Mouse (Mus musculus) embryonic fibroblast, embryonic 13.5 days (primary cell): Measurements from ENCODE around the gene Anks1b. TPM values are rescaled to one million over a fixed set of nuclear protein-coding genes. Genes with fewer than 3 reads are reported as not detected.
A peak's percentile ranks its signal among the peaks of the same experiment; 100 is the strongest.

Experiments used
- H3K27ac ChIP-seq: 2 replicates; pipeline ENCODE4 v1.5.1; 2012; ENCODE audit warnings: low read length, control low read depth, inconsistent platforms; ENCODE audit not compliant: insufficient read depth
- H3K4me1 ChIP-seq: 2 replicates; pipeline ENCODE4 v1.6.1; 2011; ENCODE audit warnings: low read length; ENCODE audit not compliant: control insufficient read depth, insufficient read depth
- H3K4me3 ChIP-seq: 2 replicates; pipeline ENCODE4 v1.5.1; 2011; ENCODE audit warnings: mild to moderate bottlenecking, control low read depth, low read length; ENCODE audit not compliant: insufficient read depth
- CTCF ChIP-seq: IDR thresholded peaks from 2 replicates; pipeline ENCODE4 v1.5.1; 2011; ENCODE audit warnings: mild to moderate bottlenecking, control low read depth, low read length, moderate library complexity, borderline replicate concordance; ENCODE audit not compliant: insufficient read depth
- POLR2A ChIP-seq: IDR thresholded peaks from 2 replicates; pipeline ENCODE4 v1.6.1; 2011; ENCODE audit warnings: low read depth, mild to moderate bottlenecking, control low read depth, low read length, moderate library complexity
- polyA plus RNA-seq: library from polyadenylated mRNA; stranded (reverse); fragments of >200 nt; gene quantifications from 2 replicates; pipeline ENCODE4 v1.2.4, GENCODE M21; 2011; ENCODE audit warnings: low read depth; ENCODE audit not compliant: missing spikeins, insufficient read length

The Anks1b gene
- polyA plus RNA-seq, 1 experiment: 6.3 TPM

DNA sequence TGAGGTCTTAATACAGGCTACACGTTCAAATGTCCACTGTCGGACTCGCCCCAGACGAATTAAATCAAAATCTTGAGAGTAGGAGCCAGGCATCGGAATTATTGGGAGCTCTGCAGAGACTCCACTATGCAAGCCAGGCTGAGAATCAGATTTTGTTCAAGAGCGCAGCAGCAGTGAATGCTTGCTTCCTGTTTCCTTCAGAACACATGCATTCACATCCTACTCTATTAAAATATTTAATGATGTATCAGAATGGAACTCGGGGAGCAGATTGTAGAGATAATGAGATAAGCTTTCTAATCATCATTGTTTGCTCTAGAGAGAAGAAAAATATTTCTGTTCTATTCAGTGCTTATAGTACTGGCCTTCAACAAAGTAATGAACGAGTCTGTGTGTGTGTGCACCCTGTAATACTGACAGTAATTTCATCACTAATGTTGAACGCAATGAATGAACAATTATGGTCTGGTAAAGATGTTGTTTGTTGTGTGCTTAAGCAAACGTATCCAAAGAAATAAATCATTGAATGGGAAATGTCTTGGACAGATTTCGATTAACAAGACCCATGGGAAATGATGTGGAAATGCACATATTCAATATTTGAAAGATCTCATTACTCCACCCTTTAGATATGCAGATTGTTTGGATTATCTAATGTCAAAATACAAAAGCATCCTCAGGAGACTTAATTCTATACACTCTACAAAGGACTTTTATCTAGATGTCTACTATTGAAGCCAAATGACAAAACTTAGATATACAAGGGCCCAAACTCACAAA is 835.7 kb downstream of the Anks1b start:
- TF ChIP-seq CTCF: no peak
- TF ChIP-seq POLR2A: no peak
- Histone ChIP-seq H3K4me3 (no peak overlapping the region), H3K4me1 (no peaks in the 10 kb centered on the region), H3K27ac (no peak overlapping the region)

DNA sequence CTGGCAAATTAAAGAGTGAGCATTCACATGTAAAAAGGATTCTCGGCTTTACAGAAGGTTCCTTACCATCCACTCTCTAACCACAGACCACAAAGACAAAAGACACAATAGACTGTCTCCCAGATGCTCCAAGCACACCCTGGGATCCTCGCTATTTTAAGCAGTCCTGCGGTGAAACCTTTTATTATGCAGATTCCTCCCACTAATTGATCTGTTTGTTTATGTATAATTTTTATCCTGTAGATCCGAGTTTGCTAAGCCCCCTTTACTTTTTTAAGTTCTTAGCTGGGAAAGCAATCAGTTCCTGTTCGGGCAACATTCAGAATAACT is 836.3 kb downstream of the Anks1b start:
- Histone ChIP-seq H3K4me3 (no peak overlapping the region), H3K4me1 (no peaks in the 10 kb centered on the region), H3K27ac (no peak overlapping the region)
- TF ChIP-seq CTCF: no peak
- no peak for TF ChIP-seq POLR2A

DNA sequence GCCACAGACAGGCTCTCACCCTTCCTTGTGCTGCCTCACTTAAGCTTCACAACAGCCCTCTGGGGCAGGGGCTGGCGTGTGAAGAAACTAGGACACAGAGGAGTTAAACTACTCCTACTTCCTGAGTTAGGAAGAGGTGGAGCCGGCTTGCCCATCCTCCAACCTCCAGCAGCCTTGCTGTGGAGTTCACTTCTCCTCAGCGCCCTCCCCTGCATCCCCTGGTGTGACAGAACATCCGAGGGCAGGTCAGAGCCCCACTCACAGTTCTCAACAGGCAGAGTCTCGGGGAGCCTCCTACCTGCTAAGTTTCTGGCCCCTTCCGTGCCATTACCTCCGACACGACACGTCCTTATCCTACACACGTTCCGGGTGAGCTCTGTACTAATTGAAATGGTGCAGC is 844.7 kb downstream of the Anks1b start:
- 0 out of 2 replicates have a peak overlapping the region, but pooled peaks have one; percentile 0 for H3K4me3 ChIP-seq
- H3K27ac ChIP-seq: no peak overlapping the region
- TF ChIP-seq POLR2A (no peak), CTCF (no peak)
- H3K4me1 ChIP-seq: no peaks in the 10 kb centered on the region

DNA sequence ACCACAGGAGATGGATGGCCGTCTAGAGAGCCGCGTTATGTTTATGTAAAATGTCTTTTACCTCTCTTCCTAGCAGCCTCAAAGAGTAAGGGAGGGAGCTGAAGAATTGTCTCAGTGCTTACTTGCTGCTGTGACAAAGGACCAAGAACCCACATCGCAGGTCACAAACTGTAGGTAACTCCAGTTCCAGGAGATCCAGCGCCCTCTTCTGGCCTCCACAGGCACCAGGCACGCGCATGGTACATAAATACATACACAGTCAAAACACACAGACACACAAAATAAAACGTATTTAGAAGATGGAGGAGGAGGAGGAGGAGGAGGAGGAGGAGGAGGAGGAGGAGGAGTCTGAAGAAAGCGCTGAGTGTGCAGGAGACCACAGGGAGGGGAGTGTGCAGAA is 845.4 kb downstream of the Anks1b start:
- Histone ChIP-seq H3K4me3 (no peak overlapping the region), H3K27ac (no peak overlapping the region), H3K4me1 (no peaks in the 10 kb centered on the region)
- TF ChIP-seq CTCF (no peak), POLR2A (no peak)

DNA sequence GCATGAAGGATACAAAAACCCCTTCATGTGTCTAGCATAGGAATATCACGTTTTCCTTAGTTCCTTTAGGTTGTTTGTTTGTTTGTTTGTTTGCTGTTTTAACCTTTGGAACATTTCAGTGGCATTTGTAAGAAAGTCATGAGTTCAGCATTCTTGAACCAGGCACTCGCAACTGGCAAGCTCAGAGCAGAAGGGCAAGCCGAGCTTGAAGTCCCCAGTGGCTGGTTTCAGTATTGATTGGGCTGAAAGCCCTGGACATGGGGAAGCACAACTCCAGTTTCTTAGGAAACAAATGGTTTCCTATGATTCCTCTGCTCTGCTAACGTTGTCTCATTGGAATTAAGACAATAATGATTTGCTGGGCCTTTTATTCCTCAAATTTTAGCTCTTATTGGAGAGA is 846.7 kb downstream of the Anks1b start:
- Histone ChIP-seq H3K4me3 (no peak overlapping the region), H3K27ac (no peak overlapping the region)

DNA sequence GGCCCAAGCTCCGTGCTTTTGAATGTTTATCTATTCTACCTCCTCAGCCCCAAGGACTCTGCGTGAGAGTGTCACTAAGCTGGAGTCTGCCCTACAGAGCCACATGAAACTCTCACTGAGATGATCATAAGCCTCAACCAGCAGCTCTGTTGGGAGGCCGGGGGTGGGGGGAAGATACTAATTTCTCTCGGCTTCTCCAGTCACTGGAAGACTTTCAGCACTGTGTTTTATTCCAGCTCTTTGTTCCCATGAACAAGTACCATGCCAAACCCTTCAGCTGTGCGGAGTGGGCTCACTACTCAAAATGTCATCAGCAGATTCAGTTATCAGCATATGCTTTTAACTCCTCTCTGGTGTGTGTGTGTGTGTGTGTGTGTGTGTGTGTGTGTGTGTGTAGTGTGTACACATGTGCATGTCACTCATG is 849.8 kb downstream of the Anks1b start:
- no peak overlapping the region for H3K4me3 ChIP-seq
- H3K27ac ChIP-seq: no peak overlapping the region
- TF ChIP-seq POLR2A (no peak), CTCF (no peak)
- no peaks in the 10 kb centered on the region for H3K4me1 ChIP-seq

More for the DNA sequence above, 846.7 kb downstream of the Anks1b start:
- H3K4me1 ChIP-seq: no peaks in the 10 kb centered on the region
- TF ChIP-seq CTCF (no peak), POLR2A (no peak)

DNA sequence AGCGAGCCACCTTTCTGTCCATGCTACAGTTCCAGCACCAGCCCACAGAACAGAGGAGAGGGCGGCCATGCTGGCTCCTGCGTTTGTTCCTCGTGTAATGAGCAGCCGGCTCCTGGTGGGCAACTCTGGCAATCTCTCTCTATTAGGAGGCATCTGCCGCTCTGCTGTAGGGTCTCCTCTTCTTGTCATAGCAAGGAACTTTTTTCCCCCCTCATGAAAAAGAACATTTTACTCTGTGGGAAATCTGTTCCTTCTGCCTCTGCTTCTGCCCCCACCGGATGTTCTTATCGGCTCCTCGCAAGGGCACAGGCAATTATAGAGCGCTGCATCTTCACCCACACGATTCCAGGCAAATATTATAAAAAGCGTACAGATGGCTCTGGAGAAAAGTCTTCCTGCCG is 850.6 kb downstream of the Anks1b start:
- no peak overlapping the region for H3K4me3 ChIP-seq
- no peaks in the 10 kb centered on the region for H3K4me1 ChIP-seq
- no peak overlapping the region for H3K27ac ChIP-seq
- TF ChIP-seq CTCF (no peak), POLR2A (no peak)

DNA sequence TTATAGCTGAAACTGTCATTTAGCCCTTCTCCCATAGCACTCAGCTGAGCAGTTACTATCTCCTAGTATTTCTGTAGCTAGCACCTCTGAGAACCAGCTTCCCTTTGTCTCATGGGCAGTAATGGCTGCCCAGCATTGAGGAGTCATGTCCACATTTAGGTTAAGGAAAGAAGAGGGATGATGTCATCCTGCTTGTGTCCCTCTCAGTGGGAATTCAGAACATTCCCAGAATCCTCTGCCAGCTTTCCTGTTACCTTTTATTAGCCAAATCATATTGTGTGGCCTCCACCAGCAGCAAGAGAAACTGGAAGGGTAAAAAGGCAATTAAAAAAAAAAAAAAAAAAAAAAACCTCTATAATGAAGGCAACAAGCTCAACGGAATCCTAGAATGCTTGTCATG is 851.6 kb downstream of the Anks1b start:
- H3K4me3 ChIP-seq: no peak overlapping the region
- H3K27ac ChIP-seq: no peak overlapping the region
- H3K4me1 ChIP-seq: no peaks in the 10 kb centered on the region
- TF ChIP-seq CTCF (no peak), POLR2A (no peak)

DNA sequence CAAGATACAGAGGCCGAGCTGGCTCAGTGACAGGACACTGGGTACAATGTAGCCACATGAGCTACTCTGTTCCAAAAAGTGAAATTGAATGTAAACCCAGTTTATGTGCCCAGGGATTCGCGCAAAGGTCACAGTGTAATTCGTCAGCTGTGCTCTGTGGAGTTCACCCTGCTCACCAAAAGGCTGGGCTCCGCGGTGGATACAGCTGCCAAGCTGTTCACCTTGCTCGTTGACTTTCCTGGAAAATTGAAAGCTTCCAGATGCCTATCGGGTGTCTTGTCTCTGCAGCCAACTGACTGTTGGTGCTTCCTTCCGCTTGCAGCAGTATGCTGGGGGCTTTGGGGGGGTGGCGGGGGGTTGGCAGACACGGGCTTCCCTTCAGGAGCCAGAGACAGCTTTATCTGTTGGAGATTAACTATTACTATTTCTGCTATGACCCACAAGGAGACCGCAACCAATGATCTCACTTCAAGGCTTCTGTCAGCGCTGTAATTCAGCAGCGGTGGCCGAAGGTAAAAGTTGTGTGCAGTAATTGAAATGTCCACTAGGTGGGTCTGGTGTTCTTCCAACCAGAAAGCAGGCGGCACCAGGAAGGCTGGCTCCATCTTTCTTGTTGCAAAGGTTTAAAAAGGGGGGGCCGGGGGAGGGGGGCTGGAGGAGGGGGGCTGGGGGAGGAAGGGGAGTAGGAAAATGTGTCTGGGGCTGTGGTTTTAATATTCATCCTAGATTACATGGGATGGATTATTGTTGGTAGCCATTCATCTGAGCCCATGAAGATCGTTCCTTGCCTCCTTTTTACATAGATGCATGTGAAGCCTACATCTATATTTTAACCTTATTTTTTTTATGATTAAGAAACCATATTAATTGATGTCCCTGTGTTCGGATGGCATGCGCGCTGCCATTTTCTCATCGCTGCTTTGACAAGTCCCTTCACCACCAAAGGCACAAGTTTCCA is 855.4 kb downstream of the Anks1b start:
- H3K27ac ChIP-seq: no peak overlapping the region
- 0 out of 2 replicates have a peak overlapping the region, but pooled peaks have one; percentile 14 for H3K4me3 ChIP-seq
- peaks cover 4% of the 10 kb centered on the region; the same call in 1 of the 2 replicates for H3K4me1 ChIP-seq
- peak; percentile 52; the same call in 1 of the 2 replicates for TF ChIP-seq CTCF
- TF ChIP-seq POLR2A: no peak
